Mouse (Mus musculus) embryonic fibroblast, embryonic 13.5 days (primary cell): ENCODE measurements at regions not wholly inside any gene's neighbourhood (a gene's known extent, or its start where the extent isn't known, plus 50 kb on each side); places are given as distances from the start of the nearest gene placed in this dataset.

ENCODE experiments used
- CTCF ChIP-seq: IDR thresholded peaks from 2 replicates; pipeline ENCODE4 v1.5.1; 2011; ENCODE audit warnings: mild to moderate bottlenecking, control low read depth, low read length, moderate library complexity, borderline replicate concordance; ENCODE audit not compliant: insufficient read depth
- POLR2A ChIP-seq: IDR thresholded peaks from 2 replicates; pipeline ENCODE4 v1.6.1; 2011; ENCODE audit warnings: low read depth, mild to moderate bottlenecking, control low read depth, low read length, moderate library complexity

DNA sequence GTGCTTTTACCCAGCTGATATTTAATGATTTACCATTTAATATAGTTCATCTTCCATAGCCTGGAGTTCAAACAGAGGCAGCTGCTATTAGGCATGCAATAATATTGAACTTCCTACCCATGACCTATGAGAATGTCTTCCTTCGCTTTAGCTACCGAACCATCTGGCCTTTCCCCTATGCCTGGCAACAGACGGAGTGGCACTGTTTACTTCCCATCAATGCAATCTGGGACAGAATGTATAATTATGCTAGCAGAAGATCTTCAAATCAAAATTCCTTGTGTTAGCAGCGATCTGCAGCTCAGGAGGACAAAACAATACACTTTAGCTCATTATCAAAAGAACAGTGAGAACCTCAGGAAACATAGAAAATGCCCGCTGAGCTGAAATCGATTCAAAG lies 352.2 kb upstream of the Adgrl2 start:
- TF ChIP-seq POLR2A: no peak
- TF ChIP-seq CTCF: no peak
